Mouse (Mus musculus): ENCODE data around the gene Zfpl1. TPM values are rescaled to one million over a fixed set of nuclear protein-coding genes. Genes with fewer than 3 reads are reported as not detected.

Zfpl1 gene
- polyA plus RNA-seq, 1 experiment from 2014 or later = 71.7 TPM

DNA sequence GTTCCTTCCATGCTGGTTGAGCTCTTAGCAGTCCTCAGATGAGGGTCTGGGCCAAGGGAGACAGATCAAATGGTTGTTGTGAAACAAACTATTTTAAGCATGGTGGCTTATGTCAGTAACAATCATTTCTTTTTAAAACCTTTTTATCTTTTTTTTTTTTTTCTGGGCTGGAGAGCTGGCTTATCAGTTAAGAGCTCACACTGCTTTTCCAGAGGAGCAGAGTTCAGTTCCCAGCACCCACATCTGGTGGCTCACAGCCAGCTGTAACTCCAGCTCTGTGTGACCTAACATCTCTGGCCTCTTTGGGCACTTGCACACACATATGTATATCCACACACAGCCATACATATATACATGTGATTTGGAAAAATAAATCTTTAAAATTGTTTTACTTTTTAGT lies 47.1 kb downstream of the Zfpl1 start:
- no peak overlapping the region for H3K9ac ChIP-seq (ENCODE audit: low read depth, low read length)
- H3K27me3 ChIP-seq (ENCODE audit: insufficient read depth, low read length) = no peaks in the 10 kb centered on the region
- H3K4me3 ChIP-seq (replicated peaks; ENCODE audit: low read depth, low read length) = no peak overlapping the region
- TF ChIP-seq CTCF (IDR thresholded peaks at IDR 0.05; ENCODE audit: low read depth) = no peak
- DNase-seq (ENCODE audit: low spot score) (no peak), ATAC-seq (replicated peaks; ENCODE audit: low FRiP score, low read depth) (no peak)
- no peaks in the 10 kb centered on the region for H3K9me3 ChIP-seq (replicated peaks; ENCODE audit: low read length)
- H3K36me3 ChIP-seq (ENCODE audit: insufficient read depth, low read length) = no peaks in the 10 kb centered on the region
- peaks cover 5% of the 10 kb centered on the region; the same call in 1 of the 2 replicates for H3K4me1 ChIP-seq (replicated peaks; ENCODE audit: insufficient read depth, low read length)
- no peak overlapping the region for H3K4me2 ChIP-seq (ENCODE audit: low read length)
- no peak overlapping the region for H3K27ac ChIP-seq

- WGBS = 65% methylated on average over 9 of the region's 9 CpGs
- ATAC-seq (replicated peaks; ENCODE audit: low FRiP score, low read depth) (no peak), DNase-seq (ENCODE audit: low spot score) (no peak)
- H3K27ac ChIP-seq = no peak overlapping the region
- TF ChIP-seq CTCF (IDR thresholded peaks at IDR 0.05; ENCODE audit: low read depth) = no peak
- H3K9me3 ChIP-seq (replicated peaks; ENCODE audit: low read length) = no peaks in the 10 kb centered on the region
- no peaks in the 10 kb centered on the region for H3K4me1 ChIP-seq (replicated peaks; ENCODE audit: insufficient read depth, low read length)
- no peak overlapping the region for H3K9ac ChIP-seq (ENCODE audit: low read depth, low read length)
- no peaks in the 10 kb centered on the region for H3K27me3 ChIP-seq (ENCODE audit: insufficient read depth, low read length)
- H3K36me3 ChIP-seq (ENCODE audit: insufficient read depth, low read length) = no peaks in the 10 kb centered on the region
- H3K4me3 ChIP-seq (replicated peaks; ENCODE audit: low read depth, low read length) = no peak overlapping the region
- H3K4me2 ChIP-seq (ENCODE audit: low read length) = no peak overlapping the region
These were observed 48.7 kb downstream of the Zfpl1 start for GRCm38 (mm10) chr19:6035966-6036585.

Small RNA genes within 50 kb of the gene (microRNA-seq; reads per million reads assigned to microRNA genes)
- 1.2 reads per million for gene Mir6988

Other genes starting within 250 kb of the Zfpl1 start
- 31.6 and 35.9 TPM in 2 replicates for gene Frmd8, start 209.7 kb downstream of the Zfpl1 start, polyA plus RNA-seq (2015; fragmentation: Nextera tagmentation; extraction: Ambion mirVana)
- 19.9 and 24.5 TPM in 2 replicates for gene Slc25a45, start 207.1 kb downstream of the Zfpl1 start, polyA plus RNA-seq (2015; fragmentation: Nextera tagmentation; extraction: Ambion mirVana)
- 2.9 and 3.6 TPM in 2 replicates for gene Tigd3, start 190.8 kb downstream of the Zfpl1 start, polyA plus RNA-seq (2015; fragmentation: Nextera tagmentation; extraction: Ambion mirVana)
- gene Dpf2, start 171.9 kb downstream of the Zfpl1 start, polyA plus RNA-seq (2015; fragmentation: Nextera tagmentation; extraction: Ambion mirVana) = 108 and 109 TPM in 2 replicates
- gene Cdc42ep2, start 160.1 kb downstream of the Zfpl1 start, polyA plus RNA-seq (2015; fragmentation: Nextera tagmentation; extraction: Ambion mirVana) = 13.2 and 14.2 TPM in 2 replicates
- 39.8 and 40.6 TPM in 2 replicates for gene Pola2, start 120.8 kb downstream of the Zfpl1 start, polyA plus RNA-seq (2015; fragmentation: Nextera tagmentation; extraction: Ambion mirVana)
- gene Slc22a20, start 98.8 kb downstream of the Zfpl1 start, polyA plus RNA-seq (2015; fragmentation: Nextera tagmentation; extraction: Ambion mirVana) = not detected in 2 replicates
- 12.9 and 13.5 TPM in 2 replicates for gene Capn1, start 69.1 kb downstream of the Zfpl1 start, polyA plus RNA-seq (2015; fragmentation: Nextera tagmentation; extraction: Ambion mirVana)
- 25.0 and 26.8 TPM in 2 replicates for gene Syvn1, start 38.4 kb downstream of the Zfpl1 start, polyA plus RNA-seq (2015; fragmentation: Nextera tagmentation; extraction: Ambion mirVana)
- gene Mrpl49, start 27.2 kb downstream of the Zfpl1 start, polyA plus RNA-seq (2015; fragmentation: Nextera tagmentation; extraction: Ambion mirVana) = 66.2 and 69.0 TPM in 2 replicates
- gene Fau, start 27.1 kb downstream of the Zfpl1 start, polyA plus RNA-seq (2015; fragmentation: Nextera tagmentation; extraction: Ambion mirVana) = 940 and 1,050 TPM in 2 replicates
- 42.3 and 47.6 TPM in 2 replicates for gene Znhit2, start 23.8 kb downstream of the Zfpl1 start, polyA plus RNA-seq (2015; fragmentation: Nextera tagmentation; extraction: Ambion mirVana)
- 17.0 and 19.1 TPM in 2 replicates for gene Tm7sf2, start 16.6 kb downstream of the Zfpl1 start, polyA plus RNA-seq (2015; fragmentation: Nextera tagmentation; extraction: Ambion mirVana)
- gene Vps51, start 7.7 kb downstream of the Zfpl1 start, polyA plus RNA-seq (2015; fragmentation: Nextera tagmentation; extraction: Ambion mirVana) = 57.8 and 61.4 TPM in 2 replicates
- gene Tmem262, start 4.9 kb downstream of the Zfpl1 start, polyA plus RNA-seq (2015; fragmentation: Nextera tagmentation; extraction: Ambion mirVana) = not detected in 2 replicates
- gene Gm28374, start 2.7 kb downstream of the Zfpl1 start, polyA plus RNA-seq (2015; fragmentation: Nextera tagmentation; extraction: Ambion mirVana) = 0.70 and 0.84 TPM in 2 replicates
- 16.1 and 19.4 TPM in 2 replicates for gene Cdca5, start within 50 bp of the Zfpl1 start, polyA plus RNA-seq (2015; fragmentation: Nextera tagmentation; extraction: Ambion mirVana)
- gene AC131692.1, start 9.5 kb upstream of the Zfpl1 start, polyA plus RNA-seq (2015; fragmentation: Nextera tagmentation; extraction: Ambion mirVana) = 0.17 TPM in 1 of 2 replicates, not detected in the other
- gene Naaladl1, start 20.8 kb upstream of the Zfpl1 start, polyA plus RNA-seq (2015; fragmentation: Nextera tagmentation; extraction: Ambion mirVana) = 0.17 TPM in 2 replicates
- gene Sac3d1, start 33.7 kb upstream of the Zfpl1 start, polyA plus RNA-seq (2015; fragmentation: Nextera tagmentation; extraction: Ambion mirVana) = 32.0 and 35.9 TPM in 2 replicates
- 26.5 and 30.0 TPM in 2 replicates for gene Snx15, start 43.3 kb upstream of the Zfpl1 start, polyA plus RNA-seq (2015; fragmentation: Nextera tagmentation; extraction: Ambion mirVana)
- 0.38 and 0.49 TPM in 2 replicates for gene Batf2, start 56.0 kb upstream of the Zfpl1 start, polyA plus RNA-seq (2015; fragmentation: Nextera tagmentation; extraction: Ambion mirVana)
- 96.1 and 103 TPM in 2 replicates for gene Arl2, start 56.6 kb upstream of the Zfpl1 start, polyA plus RNA-seq (2015; fragmentation: Nextera tagmentation; extraction: Ambion mirVana)
- gene Majin, start 99.4 kb upstream of the Zfpl1 start, polyA plus RNA-seq (2015; fragmentation: Nextera tagmentation; extraction: Ambion mirVana) = not detected in 2 replicates
- gene Gpha2, start 141.4 kb upstream of the Zfpl1 start, polyA plus RNA-seq (2015; fragmentation: Nextera tagmentation; extraction: Ambion mirVana) = 1.6 and 2.1 TPM in 2 replicates
- 19.9 and 20.4 TPM in 2 replicates for gene Ppp2r5b, start 150.9 kb upstream of the Zfpl1 start, polyA plus RNA-seq (2015; fragmentation: Nextera tagmentation; extraction: Ambion mirVana)
- 7.0 and 7.8 TPM in 2 replicates for gene Atg2a, start 156.7 kb upstream of the Zfpl1 start, polyA plus RNA-seq (2015; fragmentation: Nextera tagmentation; extraction: Ambion mirVana)
- gene Ehd1, start 191.8 kb upstream of the Zfpl1 start, polyA plus RNA-seq (2015; fragmentation: Nextera tagmentation; extraction: Ambion mirVana) = 64.2 and 73.4 TPM in 2 replicates
- 1.0 TPM in 2 replicates for gene Cdc42bpg, start 221.5 kb upstream of the Zfpl1 start, polyA plus RNA-seq (2015; fragmentation: Nextera tagmentation; extraction: Ambion mirVana)

Measured in kidney, postnatal 0 days (tissue).